ENCODE assay signal across 9 mouse cellular contexts in the genomic region with DNA sequence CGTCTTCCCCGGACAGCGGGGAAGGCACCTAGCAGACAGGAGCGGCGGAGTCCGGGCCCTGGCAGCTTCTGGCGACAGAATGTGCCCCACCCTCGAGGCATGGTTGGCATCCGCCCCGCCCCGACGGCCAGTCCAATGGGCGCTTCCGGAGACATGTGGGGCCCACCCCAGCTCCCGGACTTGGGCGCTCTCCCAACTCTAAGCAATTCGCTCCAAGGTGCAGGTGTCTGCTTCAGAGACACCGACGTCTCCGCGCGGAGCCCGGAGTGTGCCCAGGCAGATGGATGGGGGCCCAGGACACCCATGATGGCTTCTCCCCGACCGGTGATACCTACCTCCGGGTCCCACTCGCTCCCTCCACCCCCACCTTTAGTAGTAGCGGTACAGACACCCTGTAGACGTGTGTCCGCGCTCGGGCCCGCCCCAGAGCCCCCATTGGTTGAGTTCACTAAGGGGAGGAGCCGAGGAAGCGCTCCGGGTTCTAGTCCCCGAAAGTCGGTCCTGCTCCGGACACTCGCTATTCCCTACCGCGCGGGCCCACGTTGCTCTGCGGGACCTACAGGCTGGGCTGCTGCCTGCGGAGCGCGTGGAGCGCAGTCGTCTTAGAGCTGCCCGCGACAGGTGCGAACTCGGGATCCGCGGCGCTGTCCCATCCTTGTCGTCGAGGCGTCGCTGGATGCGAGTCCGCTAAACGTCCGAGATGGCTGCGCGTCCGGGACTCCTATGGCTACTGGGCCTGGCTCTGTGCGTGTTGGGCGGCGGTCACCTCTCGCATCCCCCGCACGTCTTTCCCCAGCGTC. TPM values are rescaled to one million over a fixed set of nuclear protein-coding genes. Genes with fewer than 3 reads are reported as not detected.
DNase-seq lines count a peak whose midpoint lies in the region; ATAC-seq and TF ChIP-seq lines count a peak whose summit lies in the region.
"Had no signal": no experiment of that assay in that cellular context is flagged by ENCODE, and none has a peak within 500 bp of the region (broad histone marks: within the 10 kb centered on the region; RNA-seq: fewer than 3 reads in every experiment).

TSS of gene Bmp8b (plus strand) at position 515 of the 800 bp plus-strand sequence.

- H3K4me1 ChIP-seq in heart, embryonic 15.5 days (replicated peaks): peaks cover 13% of the 10 kb centered on the region
- peaks cover 11% of the 10 kb centered on the region for H3K4me1 ChIP-seq in hindbrain, embryonic 10.5 days (replicated peaks)
- peaks cover 6% of the 10 kb centered on the region; the same call in 1 of the 2 replicates for H3K4me1 ChIP-seq in limb, embryonic 14.5 days (ENCODE audit: control insufficient read depth, insufficient read depth, low read length)
- H3K4me1 ChIP-seq in midbrain, postnatal 0 days (ENCODE audit: insufficient read depth, low read length): peaks cover 5% of the 10 kb centered on the region; the same call in 1 of the 2 replicates

- H3K36me3 ChIP-seq in heart, embryonic 15.5 days: no peaks in the 10 kb centered on the region
- no peaks in the 10 kb centered on the region for H3K36me3 ChIP-seq in hindbrain, embryonic 10.5 days
- no peaks in the 10 kb centered on the region for H3K36me3 ChIP-seq in limb, embryonic 14.5 days (ENCODE audit: control insufficient read depth, insufficient read depth, low read length)
- H3K36me3 ChIP-seq in midbrain, postnatal 0 days (ENCODE audit: insufficient read depth, low read length): no peaks in the 10 kb centered on the region
- H3K36me3 ChIP-seq: G1E had no signal

- H3K9ac ChIP-seq in heart, embryonic 15.5 days: no peak within 1 kb of the TSS
- no peak within 1 kb of the TSS for H3K9ac ChIP-seq in limb, embryonic 14.5 days (ENCODE audit: low read depth, low read length, severe bottlenecking)
- H3K9ac ChIP-seq in midbrain, postnatal 0 days (replicated peaks; ENCODE audit: low read length, poor library complexity, severe bottlenecking): peak within 1 kb of the TSS; percentile 33; the same call in 1 of the 2 replicates

- no peak for TF ChIP-seq POLR2A in limb, embryonic 14.5 days (IDR thresholded peaks at IDR 0.05; ENCODE audit: borderline replicate concordance, extremely low read depth, insufficient read depth, insufficient read length)

- H3K27me3 ChIP-seq in heart, embryonic 15.5 days: peaks cover 48% of the 10 kb centered on the region
- H3K27me3 ChIP-seq in hindbrain, embryonic 10.5 days (ENCODE audit: insufficient read depth, poor library complexity, severe bottlenecking): peaks cover 52% of the 10 kb centered on the region
- peaks cover 37% of the 10 kb centered on the region for H3K27me3 ChIP-seq in limb, embryonic 14.5 days (ENCODE audit: control insufficient read depth, insufficient read depth, low read length)
- peaks cover 24% of the 10 kb centered on the region for H3K27me3 ChIP-seq in midbrain, postnatal 0 days (ENCODE audit: insufficient read depth, low read length)

- no peak for DNase-seq in heart, postnatal 14 days
- DNase-seq in hindbrain, embryonic 10.5 days (ENCODE audit: low spot score): peak; percentile 25
- no peak for DNase-seq in limb, embryonic 14.5 days (ENCODE audit: low spot score)
- no peak for DNase-seq in midbrain, postnatal 0 days (ENCODE audit: low spot score)
- no peak for DNase-seq in frontal cortex, adult 2 months (ENCODE audit: extremely low spot score in 1 of 2, low spot score in 1 of 2)
- no peak for DNase-seq in left cerebral cortex, postnatal 14 days (ENCODE audit: low spot score in 2 of 2)
- DNase-seq in layer of hippocampus, postnatal 14 days (ENCODE audit: low spot score in 2 of 2): no peak

- peak within 1 kb of the TSS; percentile 41 for H3K4me3 ChIP-seq in heart, embryonic 15.5 days
- H3K4me3 ChIP-seq in hindbrain, embryonic 10.5 days: peak within 1 kb of the TSS; percentile 48
- H3K4me3 ChIP-seq in limb, embryonic 14.5 days (replicated peaks; ENCODE audit: low read length): peak within 1 kb of the TSS; percentile 30
- peak within 1 kb of the TSS; percentile 31 for H3K4me3 ChIP-seq in midbrain, postnatal 0 days (ENCODE audit: low read depth, low read length)

- WGBS in heart, embryonic 15.5 days: 4% methylated on average over 75 of the region's 75 CpGs
- WGBS in hindbrain, embryonic 10.5 days: 6% methylated on average over 75 of the region's 75 CpGs
- 6% methylated on average over 68 of the region's 75 CpGs for WGBS in limb, embryonic 14.5 days
- 6% methylated on average over 68 of the region's 75 CpGs for WGBS in midbrain, postnatal 0 days

- 0 out of 2 replicates have a peak, but pooled peaks have one; percentile 29 for ATAC-seq in heart, embryonic 15.5 days (replicated peaks; ENCODE audit: insufficient number of reproducible peaks, insufficient read depth, low FRiP score, low read depth)
- ATAC-seq in limb, embryonic 14.5 days (ENCODE audit: low FRiP score, low read depth): no peak
- ATAC-seq in midbrain, postnatal 0 days (ENCODE audit: low FRiP score): peak; percentile 39; the same call in 1 of the 2 replicates

- TF ChIP-seq CTCF in midbrain, postnatal 0 days (IDR thresholded peaks at IDR 0.05): no peak

- no peaks in the 10 kb centered on the region for H3K9me3 ChIP-seq in heart, embryonic 15.5 days (replicated peaks)
- no peaks in the 10 kb centered on the region for H3K9me3 ChIP-seq in hindbrain, embryonic 10.5 days
- no peaks in the 10 kb centered on the region for H3K9me3 ChIP-seq in limb, embryonic 14.5 days (ENCODE audit: control insufficient read depth, low read length)
- H3K9me3 ChIP-seq in midbrain, postnatal 0 days (ENCODE audit: low read length): no peaks in the 10 kb centered on the region
- H3K9me3 ChIP-seq: G1E had no signal

- intact Hi-C loops in heart, postnatal 14 days (cut with DNase I): no loop called here
- intact Hi-C loops in left cerebral cortex, postnatal 14 days (cut with DNase I): no loop called here

- H3K27ac ChIP-seq in heart, embryonic 15.5 days: no peak within 1 kb of the TSS
- H3K27ac ChIP-seq in hindbrain, embryonic 10.5 days: no peak within 1 kb of the TSS
- no peak within 1 kb of the TSS for H3K27ac ChIP-seq in limb, embryonic 14.5 days (replicated peaks; ENCODE audit: low read depth, low read length)
- H3K27ac ChIP-seq in midbrain, postnatal 0 days (ENCODE audit: low read depth, low read length): no peak within 1 kb of the TSS

- peak within 1 kb of the TSS; percentile 62 for H3K4me2 ChIP-seq in heart, embryonic 15.5 days
- peak within 1 kb of the TSS; percentile 32 for H3K4me2 ChIP-seq in limb, embryonic 14.5 days (replicated peaks; ENCODE audit: low read depth, low read length, severe bottlenecking)
- peak within 1 kb of the TSS; percentile 45 for H3K4me2 ChIP-seq in midbrain, postnatal 0 days (ENCODE audit: low read depth, low read length, poor library complexity, severe bottlenecking)

RNA-seq across cellular contexts. Expression of gene Bmp8b, which starts in this region (rescaled TPM):
- polyA plus RNA-seq in heart, embryonic 15.5 days (2015; fragmentation: Nextera tagmentation; extraction: Ambion mirVana): 0.15 and 0.36 TPM in 2 replicates
- not detected for total RNA-seq in heart, postnatal 14 days (2021)
- polyA plus RNA-seq in hindbrain, embryonic 10.5 days (2016; fragmentation: Nextera tagmentation; extraction: Ambion mirVana): 0.25 and 0.60 TPM in 2 replicates
- 1.5 and 1.9 TPM in 2 replicates for polyA plus RNA-seq in limb, embryonic 14.5 days (2012; rRNA removed)
- 0.93 and 1.3 TPM in 2 replicates for polyA plus RNA-seq in limb, embryonic 14.5 days (2014; fragmentation: Nextera tagmentation; extraction: Ambion mirVana)
- total RNA-seq in midbrain, postnatal 0 days (2014; rRNA removed): 0.42 and 1.5 TPM in 2 replicates
- 0.45 and 0.56 TPM in 2 replicates for polyA plus RNA-seq in midbrain, postnatal 0 days (2015; fragmentation: Nextera tagmentation; extraction: Ambion mirVana)
- 0.36 TPM in 2 replicates for polyA plus RNA-seq in frontal cortex, adult 2 months (2012; rRNA removed)
- under 1 TPM; 0.24 to 0.40 TPM for total RNA-seq in left cerebral cortex, postnatal 14 days (2021)
- under 1 TPM; 0.62 to 0.86 TPM for total RNA-seq in layer of hippocampus, postnatal 14 days (2021)
- polyA plus RNA-seq: G1E had no signal

Comparison
In these comparisons a context has a peak if more than half of its experiments do, and no peak if none do; other contexts are left out.
1. Peak in ATAC-seq, H3K4me3 ChIP-seq and H3K4me2 ChIP-seq in heart, embryonic 15.5 days; RNA of the gene not detected or under 1 TPM.
2. Peak in DNase-seq and H3K4me3 ChIP-seq in hindbrain, embryonic 10.5 days; RNA of the gene not detected or under 1 TPM.